Mouse (Mus musculus): ENCODE measurements around the gene Mpo. TPM values are rescaled to one million over a fixed set of nuclear protein-coding genes. Genes with fewer than 3 reads are reported as not detected.

The Mpo gene
- polyA plus RNA-seq, 1 experiment from 2014 or later = 19.0 TPM

DNA sequence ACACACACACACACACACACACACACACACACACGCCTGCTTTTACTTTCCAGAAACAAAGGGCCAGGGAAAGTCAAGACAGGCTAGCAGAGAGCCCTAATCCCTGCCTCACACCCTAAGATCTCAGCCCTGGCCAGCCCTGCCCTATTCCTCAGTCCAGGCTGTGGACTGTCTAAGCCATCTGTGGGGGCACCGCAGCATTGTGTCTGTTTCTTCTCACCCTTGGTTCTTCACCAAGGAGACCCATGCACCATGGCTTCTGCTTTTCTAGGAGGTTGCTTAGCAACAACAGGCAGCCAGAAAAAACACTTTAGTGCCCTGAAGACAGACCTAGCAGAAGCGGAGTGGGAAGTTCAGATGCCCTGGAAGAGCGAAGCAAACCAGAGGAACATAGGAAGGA lies 18.0 kb downstream of the Mpo start:
- ATAC-seq (ENCODE audit: insufficient read depth, low FRiP score) = no peak
- WGBS = 51% methylated on average over 4 of the region's 4 CpGs
- H3K4me1 ChIP-seq (ENCODE audit: control insufficient read depth, insufficient read depth, low read length) = no peaks in the 10 kb centered on the region

DNA sequence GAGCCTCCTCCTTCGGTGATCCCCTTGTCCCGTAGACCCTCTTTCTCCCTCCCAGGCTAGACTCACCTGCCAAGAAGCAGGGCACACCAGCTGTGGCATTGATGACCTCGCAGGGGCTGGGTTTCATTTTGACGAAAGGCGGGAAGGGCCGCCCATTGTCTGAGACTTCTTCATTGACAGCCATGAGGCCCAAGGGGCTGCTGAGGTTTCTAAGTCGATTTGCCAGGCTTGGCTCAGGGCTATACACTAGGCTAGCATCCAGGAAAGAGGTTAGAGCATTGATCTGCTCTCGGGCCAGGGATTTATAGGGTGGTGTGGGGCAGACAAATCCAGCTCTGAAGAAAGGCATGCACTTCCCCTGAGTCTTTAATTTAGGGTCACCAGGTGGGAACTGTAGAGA lies 21.4 kb downstream of the Mpo start:
- no peak overlapping the region for H3K9ac ChIP-seq (ENCODE audit: low read length)
- ATAC-seq (ENCODE audit: insufficient read depth, low FRiP score) = no peak
- WGBS = 66% methylated on average over 8 of the region's 8 CpGs
- H3K9me3 ChIP-seq (replicated peaks; ENCODE audit: control insufficient read depth, low read length) = no peaks in the 10 kb centered on the region
- H3K27me3 ChIP-seq (ENCODE audit: control insufficient read depth, insufficient read depth, low read length) = no peaks in the 10 kb centered on the region
- no peak overlapping the region for H3K27ac ChIP-seq (ENCODE audit: low read length)
- no peaks in the 10 kb centered on the region for H3K36me3 ChIP-seq (ENCODE audit: control insufficient read depth, insufficient read depth, low read length)
- no peaks in the 10 kb centered on the region for H3K4me1 ChIP-seq (ENCODE audit: control insufficient read depth, insufficient read depth, low read length)
- H3K4me2 ChIP-seq (ENCODE audit: low read depth, low read length) = no peak overlapping the region
- H3K4me3 ChIP-seq (replicated peaks; ENCODE audit: low read length) = no peak overlapping the region

More for the DNA sequence above, 18.0 kb downstream of the Mpo start:
- Histone ChIP-seq H3K9me3 (replicated peaks; ENCODE audit: control insufficient read depth, low read length) (no peaks in the 10 kb centered on the region), H3K36me3 (ENCODE audit: control insufficient read depth, insufficient read depth, low read length) (no peaks in the 10 kb centered on the region), H3K27me3 (ENCODE audit: control insufficient read depth, insufficient read depth, low read length) (no peaks in the 10 kb centered on the region), H3K4me3 (replicated peaks; ENCODE audit: low read length) (no peak overlapping the region), H3K4me2 (ENCODE audit: low read depth, low read length) (no peak overlapping the region), H3K27ac (ENCODE audit: low read length) (no peak overlapping the region), H3K9ac (ENCODE audit: low read length) (no peak overlapping the region)

DNA sequence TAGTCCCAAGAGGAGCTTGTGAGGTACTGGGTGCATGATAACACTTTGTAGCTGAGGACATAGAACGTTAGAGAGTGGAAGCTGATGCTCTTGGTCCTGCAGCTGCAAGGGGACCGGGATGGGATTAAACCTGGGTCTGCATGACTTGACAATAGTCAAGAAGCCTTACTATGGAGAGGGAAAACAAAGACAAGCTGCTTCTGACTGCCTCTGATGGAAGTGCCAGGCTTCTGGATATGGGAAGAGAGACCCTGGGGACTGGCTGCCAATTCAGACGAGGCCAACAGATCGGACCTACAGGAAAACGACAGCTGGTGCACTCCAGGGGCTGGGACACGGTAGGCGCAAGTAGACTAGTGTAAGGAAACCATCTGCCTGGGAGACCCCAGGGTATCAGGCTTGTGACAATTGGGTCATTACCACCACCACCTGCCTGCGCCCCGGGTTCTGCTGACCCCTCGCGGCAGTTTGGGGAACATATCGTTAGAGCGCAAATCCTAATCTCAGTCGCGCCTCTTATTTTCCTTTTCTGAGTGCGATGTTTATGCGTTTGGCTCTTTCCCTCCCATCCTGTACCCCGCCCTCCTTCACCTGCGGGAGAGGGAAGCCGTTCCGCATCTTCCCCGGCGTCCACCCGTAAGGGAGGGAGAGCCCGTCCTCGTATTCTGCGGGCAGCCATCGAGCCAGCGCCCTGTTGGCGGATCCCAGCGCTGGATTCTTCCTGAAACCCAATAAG lies 23.5 kb downstream of the Mpo start:
- 3% methylated on average over 31 of the region's 31 CpGs for WGBS
- H3K4me1 ChIP-seq (ENCODE audit: control insufficient read depth, insufficient read depth, low read length) = no peaks in the 10 kb centered on the region
- H3K4me2 ChIP-seq (ENCODE audit: low read depth, low read length) = peak overlapping the region; percentile 68
- no peaks in the 10 kb centered on the region for H3K9me3 ChIP-seq (replicated peaks; ENCODE audit: control insufficient read depth, low read length)
- H3K4me3 ChIP-seq (replicated peaks; ENCODE audit: low read length) = peak overlapping the region; percentile 46
- no peak for ATAC-seq (ENCODE audit: insufficient read depth, low FRiP score)
- peak overlapping the region; percentile 68 for H3K9ac ChIP-seq (ENCODE audit: low read length)
- H3K27me3 ChIP-seq (ENCODE audit: control insufficient read depth, insufficient read depth, low read length) = no peaks in the 10 kb centered on the region
- H3K36me3 ChIP-seq (ENCODE audit: control insufficient read depth, insufficient read depth, low read length) = no peaks in the 10 kb centered on the region
- no peak overlapping the region for H3K27ac ChIP-seq (ENCODE audit: low read length)

DNA sequence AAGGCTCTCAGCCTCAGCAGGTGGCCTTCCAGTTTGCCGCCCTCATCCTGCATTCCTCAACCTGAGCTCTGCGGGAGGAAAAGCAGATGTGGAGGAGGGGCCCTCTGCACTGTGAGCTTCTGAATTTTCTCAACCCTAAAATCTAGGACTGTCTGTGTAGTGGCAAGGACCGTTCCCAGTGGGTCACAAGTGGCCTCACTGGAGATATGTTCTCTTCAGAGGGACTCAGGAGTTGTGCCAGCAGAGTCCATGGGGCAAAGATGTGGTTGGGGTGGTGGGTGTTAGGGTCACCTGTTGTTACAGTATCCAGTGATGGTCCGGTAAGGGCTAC lies 24.0 kb downstream of the Mpo start:
- 30% methylated on average over 4 of the region's 4 CpGs for WGBS
- Histone ChIP-seq H3K9ac (ENCODE audit: low read length) (peak overlapping the region; percentile 68), H3K4me3 (replicated peaks; ENCODE audit: low read length) (peak overlapping the region; percentile 46), H3K4me1 (ENCODE audit: control insufficient read depth, insufficient read depth, low read length) (no peaks in the 10 kb centered on the region), H3K4me2 (ENCODE audit: low read depth, low read length) (peak overlapping the region; percentile 68), H3K27me3 (ENCODE audit: control insufficient read depth, insufficient read depth, low read length) (no peaks in the 10 kb centered on the region), H3K9me3 (replicated peaks; ENCODE audit: control insufficient read depth, low read length) (no peaks in the 10 kb centered on the region), H3K27ac (ENCODE audit: low read length) (no peak overlapping the region), H3K36me3 (ENCODE audit: control insufficient read depth, insufficient read depth, low read length) (no peaks in the 10 kb centered on the region)
- ATAC-seq (ENCODE audit: insufficient read depth, low FRiP score) = no peak

DNA sequence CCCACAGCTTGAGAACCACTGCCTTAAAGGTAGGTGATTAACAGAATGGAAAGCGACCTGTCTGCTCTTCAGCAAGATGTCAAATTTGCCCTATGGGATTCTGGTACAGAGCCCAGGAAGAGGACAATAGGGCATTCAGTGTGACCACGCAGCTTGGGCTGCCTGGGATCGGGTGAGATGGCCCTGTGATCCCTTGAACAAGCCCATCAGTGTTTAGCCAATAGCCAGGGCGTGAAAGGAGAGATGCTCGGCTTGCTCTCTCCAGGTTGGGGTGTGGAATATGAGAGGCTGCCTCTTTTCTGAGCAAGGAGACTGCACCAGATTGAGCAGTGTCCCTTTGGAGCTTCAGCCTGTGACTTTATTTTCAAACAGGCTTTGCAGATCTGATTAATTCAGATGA lies 28.1 kb downstream of the Mpo start:
- no peak for ATAC-seq (ENCODE audit: insufficient read depth, low FRiP score)
- H3K4me3 ChIP-seq (replicated peaks; ENCODE audit: low read length) = no peak overlapping the region
- WGBS = 57% methylated on average over 5 of the region's 5 CpGs

DNA sequence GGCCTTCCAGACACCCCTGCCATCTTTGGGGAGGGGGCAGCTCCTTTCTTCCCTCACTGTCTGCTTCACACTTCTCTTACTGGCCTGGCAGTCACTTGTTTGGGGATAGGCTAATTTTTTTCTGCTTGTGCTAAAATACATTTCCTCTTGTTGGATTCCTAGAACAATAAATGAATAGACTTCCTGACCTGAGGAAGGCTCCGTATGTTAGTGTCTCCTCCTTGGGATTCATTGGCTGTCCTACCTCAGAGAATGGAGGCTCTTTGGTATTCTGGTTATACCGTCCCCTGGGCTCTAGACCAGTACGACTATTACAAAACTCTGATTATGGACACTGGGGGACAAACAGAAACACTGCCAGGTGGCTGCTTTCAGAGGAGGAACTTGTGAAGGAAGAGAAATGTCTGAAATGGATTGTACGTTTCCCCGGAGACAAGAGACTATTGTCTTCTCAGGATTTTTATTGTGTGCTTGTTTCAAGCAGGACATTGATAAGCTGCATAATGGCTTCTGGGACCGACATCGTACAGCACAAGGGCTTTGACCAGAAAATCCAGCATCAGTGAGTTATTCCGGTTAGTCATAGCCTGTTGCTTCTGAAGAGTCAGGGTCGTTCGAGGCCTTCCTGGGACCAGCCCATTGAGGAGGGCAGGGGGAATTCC lies 35.0 kb downstream of the Mpo start, which contains the start of gene Lpo:
Gene Lpo, minus strand, starts transcription at position 51 of the 662 bp plus-strand sequence.
- ATAC-seq (ENCODE audit: insufficient read depth, low FRiP score) = no peak
- no peaks in the 10 kb centered on the region for H3K4me1 ChIP-seq (ENCODE audit: control insufficient read depth, insufficient read depth, low read length)
- no peaks in the 10 kb centered on the region for H3K36me3 ChIP-seq (ENCODE audit: control insufficient read depth, insufficient read depth, low read length)
- H3K4me3 ChIP-seq (replicated peaks; ENCODE audit: low read length) = no peak within 1 kb of the TSS
- no peaks in the 10 kb centered on the region for H3K27me3 ChIP-seq (ENCODE audit: control insufficient read depth, insufficient read depth, low read length)
- H3K4me2 ChIP-seq (ENCODE audit: low read depth, low read length) = no peak within 1 kb of the TSS
- 54% methylated on average over 10 of the region's 10 CpGs for WGBS
- no peak within 1 kb of the TSS for H3K27ac ChIP-seq (ENCODE audit: low read length)
- H3K9me3 ChIP-seq (replicated peaks; ENCODE audit: control insufficient read depth, low read length) = no peaks in the 10 kb centered on the region
- H3K9ac ChIP-seq (ENCODE audit: low read length) = no peak within 1 kb of the TSS

More for the DNA sequence above, 28.1 kb downstream of the Mpo start:
- no peaks in the 10 kb centered on the region for H3K4me1 ChIP-seq (ENCODE audit: control insufficient read depth, insufficient read depth, low read length)
- no peaks in the 10 kb centered on the region for H3K36me3 ChIP-seq (ENCODE audit: control insufficient read depth, insufficient read depth, low read length)
- H3K27ac ChIP-seq (ENCODE audit: low read length) = no peak overlapping the region
- no peaks in the 10 kb centered on the region for H3K27me3 ChIP-seq (ENCODE audit: control insufficient read depth, insufficient read depth, low read length)
- no peak overlapping the region for H3K4me2 ChIP-seq (ENCODE audit: low read depth, low read length)
- no peak overlapping the region for H3K9ac ChIP-seq (ENCODE audit: low read length)
- no peaks in the 10 kb centered on the region for H3K9me3 ChIP-seq (replicated peaks; ENCODE audit: control insufficient read depth, low read length)

DNA sequence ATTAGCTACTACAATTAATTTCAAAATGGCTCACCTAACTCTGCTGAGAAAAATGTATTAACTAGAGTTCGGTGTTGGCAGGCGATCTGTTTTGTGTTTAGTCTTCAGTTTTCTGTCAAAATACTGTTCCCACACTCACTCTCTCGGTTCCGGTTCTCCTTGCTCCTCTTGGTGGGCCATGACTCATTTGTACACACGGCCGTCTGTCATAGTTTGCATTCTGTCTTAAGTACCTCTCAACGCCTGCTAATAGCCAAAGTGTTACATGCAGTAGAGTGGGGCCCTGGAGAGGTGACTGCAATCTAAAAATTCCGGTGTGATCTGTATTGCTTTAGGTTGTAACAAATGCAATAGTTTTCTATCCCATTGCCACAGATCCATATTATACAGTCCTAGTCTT lies 47.3 kb downstream of the Mpo start:
- Histone ChIP-seq H3K36me3 (ENCODE audit: control insufficient read depth, insufficient read depth, low read length) (no peaks in the 10 kb centered on the region), H3K27ac (ENCODE audit: low read length) (no peak overlapping the region), H3K4me3 (replicated peaks; ENCODE audit: low read length) (no peak overlapping the region), H3K27me3 (ENCODE audit: control insufficient read depth, insufficient read depth, low read length) (no peaks in the 10 kb centered on the region), H3K4me1 (ENCODE audit: control insufficient read depth, insufficient read depth, low read length) (no peaks in the 10 kb centered on the region), H3K9me3 (replicated peaks; ENCODE audit: control insufficient read depth, low read length) (no peaks in the 10 kb centered on the region), H3K9ac (ENCODE audit: low read length) (no peak overlapping the region), H3K4me2 (ENCODE audit: low read depth, low read length) (no peak overlapping the region)
- WGBS = 57% methylated on average over 8 of the region's 8 CpGs
- ATAC-seq (ENCODE audit: insufficient read depth, low FRiP score) = no peak

DNA sequence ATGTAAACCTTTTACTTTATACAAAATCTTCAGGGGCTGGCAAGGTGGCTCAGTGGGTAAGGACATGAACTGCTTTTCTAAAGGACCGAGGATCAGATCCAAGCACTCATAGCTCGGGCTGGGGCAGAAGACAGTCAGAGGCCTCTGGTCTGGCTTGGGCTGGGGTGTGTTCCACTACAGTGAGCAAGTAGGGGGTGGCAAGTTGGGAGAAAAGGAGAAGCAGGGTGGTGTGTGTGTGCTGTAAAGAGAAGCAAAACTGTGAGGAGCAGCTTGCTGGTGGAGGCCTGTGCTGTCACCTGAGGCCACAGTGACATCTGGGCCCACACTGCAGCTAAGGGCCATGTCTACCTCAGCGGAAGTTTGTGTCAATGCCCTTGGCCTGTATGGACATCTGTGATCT lies 48.1 kb downstream of the Mpo start:
- H3K36me3 ChIP-seq (ENCODE audit: control insufficient read depth, insufficient read depth, low read length) = no peaks in the 10 kb centered on the region
- H3K4me3 ChIP-seq (replicated peaks; ENCODE audit: low read length) = no peak overlapping the region
- ATAC-seq (ENCODE audit: insufficient read depth, low FRiP score) = no peak
- H3K4me2 ChIP-seq (ENCODE audit: low read depth, low read length) = no peak overlapping the region
- no peak overlapping the region for H3K9ac ChIP-seq (ENCODE audit: low read length)
- no peaks in the 10 kb centered on the region for H3K9me3 ChIP-seq (replicated peaks; ENCODE audit: control insufficient read depth, low read length)
- WGBS = 82% methylated on average over 3 of the region's 3 CpGs
- no peaks in the 10 kb centered on the region for H3K4me1 ChIP-seq (ENCODE audit: control insufficient read depth, insufficient read depth, low read length)
- no peak overlapping the region for H3K27ac ChIP-seq (ENCODE audit: low read length)
- no peaks in the 10 kb centered on the region for H3K27me3 ChIP-seq (ENCODE audit: control insufficient read depth, insufficient read depth, low read length)

DNA sequence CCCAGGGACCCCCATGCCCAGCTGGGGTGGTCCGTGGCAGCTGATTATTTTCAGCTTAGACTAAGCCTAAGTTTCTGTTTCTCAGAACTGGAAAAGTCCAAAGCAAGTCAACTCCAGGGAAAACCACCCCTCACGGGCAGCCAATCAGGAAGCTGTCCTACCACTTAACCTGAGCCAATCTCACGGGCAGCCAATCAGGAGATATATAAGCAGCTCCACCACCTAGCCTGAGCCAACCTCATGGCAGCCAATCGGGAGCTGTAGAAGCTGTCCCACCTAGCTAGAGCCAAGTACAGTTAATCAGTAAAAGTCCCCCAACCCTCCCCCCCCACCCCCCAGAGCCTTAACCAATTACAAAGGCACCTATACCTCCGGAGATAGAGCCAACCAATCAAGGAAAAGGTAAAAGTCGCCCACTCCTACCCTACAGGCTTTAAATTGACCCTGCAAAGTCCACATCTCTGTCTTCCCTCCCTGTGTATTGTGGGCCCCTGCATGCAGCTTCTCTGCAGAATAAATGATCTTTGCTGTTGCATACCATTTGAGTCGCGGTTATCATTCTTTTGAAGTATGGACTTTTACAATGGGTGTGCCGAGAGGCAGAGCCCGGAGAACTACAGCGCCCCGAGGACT lies 53.7 kb downstream of the Mpo start:
- Histone ChIP-seq H3K9ac (ENCODE audit: low read length) (no peak overlapping the region), H3K4me2 (ENCODE audit: low read depth, low read length) (no peak overlapping the region), H3K27me3 (ENCODE audit: control insufficient read depth, insufficient read depth, low read length) (no peaks in the 10 kb centered on the region), H3K4me3 (replicated peaks; ENCODE audit: low read length) (no peak overlapping the region), H3K27ac (ENCODE audit: low read length) (no peak overlapping the region), H3K36me3 (ENCODE audit: control insufficient read depth, insufficient read depth, low read length) (no peaks in the 10 kb centered on the region), H3K9me3 (replicated peaks; ENCODE audit: control insufficient read depth, low read length) (no peaks in the 10 kb centered on the region), H3K4me1 (ENCODE audit: control insufficient read depth, insufficient read depth, low read length) (no peaks in the 10 kb centered on the region)
- no peak for ATAC-seq (ENCODE audit: insufficient read depth, low FRiP score)
- WGBS = 78% methylated on average over 12 of the region's 12 CpGs

All from stomach, embryonic 16.5 days (tissue).